Mouse (Mus musculus): Measurements from ENCODE around the gene Tor1b.
A peak's percentile ranks its signal among the peaks of the same experiment; 100 is the strongest.

Gene Tor1b

GRCm38 (mm10) chr2:30990221-30990620 is 37.5 kb downstream of the Tor1b start:
- peak; percentile 20 for DNase-seq (ENCODE audit: low spot score)

GRCm38 (mm10) chr2:30994853-30995252 is 42.1 kb downstream of the Tor1b start:
- DNase-seq (ENCODE audit: low spot score), result no peak

DNA sequence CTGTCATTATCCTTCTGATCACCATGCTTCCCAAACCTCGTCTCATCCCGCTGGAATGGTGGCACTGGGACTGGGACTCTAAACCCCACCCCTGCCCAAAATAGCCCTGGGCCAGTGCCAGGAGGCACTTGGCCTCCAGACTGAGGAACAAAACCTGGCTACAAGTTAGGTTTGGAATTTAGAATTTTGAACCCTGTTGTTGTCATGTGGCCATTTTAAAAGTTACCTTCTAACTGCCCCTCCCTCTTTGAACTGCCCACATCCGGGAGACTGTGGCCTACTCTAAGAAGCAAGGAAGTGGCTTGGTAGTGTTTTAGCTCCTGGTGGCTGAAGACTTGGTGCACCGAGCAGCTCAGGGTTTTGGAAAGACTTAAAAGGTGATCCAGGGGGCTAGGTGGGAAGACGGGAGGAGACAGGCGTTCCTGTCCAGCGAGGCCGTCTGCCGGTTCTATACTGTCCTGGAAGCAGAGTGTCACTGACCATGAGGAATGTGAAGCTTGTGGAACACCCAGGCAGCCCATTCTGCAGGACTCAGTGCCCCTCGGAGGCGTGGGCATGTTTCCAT is 42.8 kb downstream of the Tor1b start:
- DNase-seq (ENCODE audit: low spot score), result no peak

DNA sequence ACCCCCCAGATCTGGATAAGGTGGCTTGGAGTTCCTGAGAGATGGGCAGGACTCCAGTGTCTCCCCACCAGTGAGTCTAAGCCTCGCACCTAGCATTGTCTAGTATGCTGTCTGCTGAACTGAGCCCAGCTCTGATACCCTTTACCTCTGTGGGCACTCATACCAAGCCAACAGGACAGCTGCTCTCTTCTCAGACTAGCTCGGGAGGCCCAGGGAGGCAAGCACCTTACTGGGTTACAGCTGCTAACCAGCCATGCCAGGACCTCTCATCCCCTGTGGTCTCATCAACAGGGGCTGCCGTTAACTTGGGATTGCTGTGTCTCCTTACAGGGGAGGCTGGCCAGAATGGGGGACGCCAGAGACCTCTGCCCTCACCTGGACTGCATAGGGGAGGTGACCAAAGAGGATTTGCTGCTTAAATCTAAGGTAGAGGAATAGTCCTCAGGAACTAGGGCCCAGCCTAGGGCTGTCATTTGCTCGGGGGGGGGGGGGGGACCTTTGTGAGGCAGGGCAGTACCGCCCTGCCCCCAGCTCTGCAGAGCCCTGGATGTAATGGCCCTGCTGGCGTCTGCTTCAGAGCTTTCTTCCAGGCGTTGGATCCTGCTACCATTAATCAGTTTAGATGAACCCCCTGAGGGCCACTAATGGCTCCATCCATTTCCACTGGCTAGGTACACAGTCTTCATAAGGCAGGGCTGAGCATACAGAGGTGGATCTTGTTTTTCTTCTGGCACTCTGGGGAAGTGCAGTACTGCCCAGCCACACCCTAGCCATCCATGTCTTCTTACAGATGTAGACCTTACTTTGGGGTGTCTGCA is 45.9 kb downstream of the Tor1b start:
- no peak for DNase-seq (ENCODE audit: low spot score)

- DNase-seq (ENCODE audit: low spot score), result no peak
Observed at GRCm38 (mm10) chr2:31002857-31003256, 50.1 kb downstream of the Tor1b start.

GRCm38 (mm10) chr2:31005453-31005852 is 52.7 kb downstream of the Tor1b start:
- DNase-seq (ENCODE audit: low spot score), result no peak

DNA sequence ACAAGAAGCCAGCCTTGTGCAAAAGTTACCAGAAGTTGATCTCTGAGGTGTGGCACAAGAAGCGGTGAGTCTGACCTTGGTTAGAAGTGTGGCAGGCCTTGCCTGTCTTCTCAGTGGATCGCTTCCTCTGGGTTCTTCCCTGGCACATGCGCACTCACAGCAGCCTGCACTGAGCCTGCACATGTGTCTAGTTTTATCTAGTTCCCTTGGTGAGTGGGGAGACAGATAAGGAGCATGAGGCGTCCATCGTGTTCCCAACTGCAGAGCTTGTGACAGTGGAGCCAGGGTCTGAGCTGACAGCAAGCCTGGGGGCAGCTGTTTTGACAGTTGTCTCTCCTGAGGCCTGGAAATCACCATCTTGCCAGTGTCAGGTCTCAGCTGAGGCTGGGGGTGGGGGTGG is 53.7 kb downstream of the Tor1b start:
- DNase-seq (ENCODE audit: low spot score), result no peak

DNA sequence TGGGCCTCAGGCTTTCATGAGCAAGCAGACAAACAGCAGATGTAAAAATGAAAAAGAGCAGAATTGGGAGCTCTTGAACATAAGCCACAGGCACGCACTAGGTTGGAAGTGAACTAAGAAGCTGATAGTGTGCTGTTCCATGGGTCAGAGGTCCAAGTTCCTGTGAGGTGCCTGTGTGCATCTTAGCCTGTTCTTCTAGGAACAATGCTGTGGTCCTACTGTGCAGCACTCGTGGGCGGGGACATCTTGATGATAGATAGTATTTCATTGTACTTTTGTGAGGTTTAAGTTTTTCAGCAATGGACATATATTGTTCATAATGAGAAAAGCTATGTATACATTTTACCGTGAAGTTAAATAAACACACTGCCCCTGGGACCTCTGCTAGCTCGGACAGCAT is 54.4 kb downstream of the Tor1b start:
- DNase-seq (ENCODE audit: low spot score), result no peak

All from yolk sac, embryonic 10.5 days (tissue).